Mouse (Mus musculus) hindlimb bud, embryonic 11.5 days (tissue): ENCODE results near the gene Hist2h2aa1.
"Not testable (repeated sequence)": the region's sequence is repeated elsewhere in the genome, so short reads cannot be mapped to it uniquely, and the experiment has no call there.

Experiments
- DNase-seq: peaks from one replicate; pipeline ENCODE4 v3.0.0-alpha.2; 2012; ENCODE audit warnings: low read depth, low spot score; ENCODE audit errors: extremely low spot score

The Hist2h2aa1 gene

DNA sequence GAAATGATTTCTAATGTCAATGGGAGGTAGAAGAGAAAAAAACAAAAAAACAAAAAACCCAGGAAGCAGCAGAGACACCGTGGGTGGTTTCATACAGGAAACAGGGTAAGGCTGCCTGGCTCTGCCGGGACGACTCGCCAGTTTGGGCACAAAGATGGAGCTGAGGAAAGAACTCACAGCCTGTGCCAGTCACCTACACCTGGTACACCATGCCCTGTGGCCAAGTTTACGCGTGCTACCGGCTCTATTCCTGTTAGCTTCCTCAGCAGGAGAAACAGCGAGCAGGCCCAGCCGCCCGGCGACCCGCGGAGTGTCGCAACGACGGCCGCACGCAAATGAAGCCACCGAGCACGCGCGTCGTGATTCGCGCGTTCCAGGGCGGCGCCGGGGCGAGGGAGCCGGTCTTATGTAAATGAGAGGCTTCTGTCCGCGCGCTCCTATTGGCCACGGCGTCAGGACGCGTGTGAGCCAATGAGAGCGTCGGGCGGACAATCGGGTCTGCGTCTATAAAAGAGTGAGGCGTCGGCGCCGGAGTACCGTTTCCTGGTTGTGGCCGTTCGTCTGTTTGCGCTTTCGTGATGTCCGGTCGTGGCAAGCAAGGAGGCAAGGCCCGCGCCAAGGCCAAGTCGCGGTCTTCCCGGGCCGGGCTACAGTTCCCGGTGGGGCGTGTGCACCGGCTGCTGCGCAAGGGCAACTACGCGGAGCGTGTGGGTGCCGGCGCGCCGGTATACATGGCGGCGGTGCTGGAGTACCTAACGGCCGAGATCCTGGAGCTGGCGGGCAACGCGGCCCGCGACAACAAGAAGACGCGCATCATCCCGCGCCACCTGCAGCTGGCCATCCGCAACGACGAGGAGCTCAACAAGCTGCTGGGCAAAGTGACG is at the start of gene Hist2h2aa1:
Gene Hist2h2aa1 (plus strand): TSS at position 495 of the 884 bp plus-strand sequence.
- not testable (repeated sequence) for DNase-seq

- DNase-seq = no peak
These were observed 49.5 kb upstream of the Hist2h2aa1 start for GRCm38 (mm10) chr3:96195616-96196313.

- DNase-seq = no peak
These were observed 48.7 kb upstream of the Hist2h2aa1 start for GRCm38 (mm10) chr3:96196437-96197128.

GRCm38 (mm10) chr3:96197129-96197749 is 48.1 kb upstream of the Hist2h2aa1 start:
- DNase-seq = peak; percentile 79

- DNase-seq = no peak
These were observed 47.1 kb upstream of the Hist2h2aa1 start for GRCm38 (mm10) chr3:96198181-96198580.

GRCm38 (mm10) chr3:96198601-96199251 is 46.6 kb upstream of the Hist2h2aa1 start:
- DNase-seq = not testable (repeated sequence)

GRCm38 (mm10) chr3:96199731-96200130 is 45.6 kb upstream of the Hist2h2aa1 start:
- DNase-seq = no peak

- DNase-seq = no peak
These were observed 37.5 kb upstream of the Hist2h2aa1 start for GRCm38 (mm10) chr3:96207819-96208218.

- DNase-seq = no peak
These were observed 36.1 kb upstream of the Hist2h2aa1 start for GRCm38 (mm10) chr3:96209242-96209641.

DNA sequence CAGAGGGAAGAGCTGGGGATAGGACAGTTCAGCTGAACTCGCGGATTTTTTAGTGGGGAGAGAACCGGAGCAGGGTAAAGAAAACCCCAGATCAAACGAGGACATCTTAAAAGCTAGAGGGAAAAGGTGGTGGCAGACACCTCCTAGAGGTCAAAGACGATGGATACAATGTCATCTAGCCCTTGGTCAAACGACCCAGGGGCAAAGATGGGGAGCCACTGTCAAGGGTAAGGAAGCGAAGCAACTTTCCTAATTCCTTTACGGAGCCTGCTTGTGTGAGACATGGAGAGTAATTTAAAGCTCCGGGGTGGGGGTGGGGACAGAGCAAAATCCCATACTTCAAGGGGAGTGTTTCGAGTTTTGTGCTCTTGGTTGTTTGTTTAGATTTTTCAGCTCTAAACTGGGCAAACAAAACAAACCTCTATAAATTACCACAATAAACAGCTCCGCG is 26.1 kb upstream of the Hist2h2aa1 start:
- DNase-seq = no peak

- peak; percentile 90 for DNase-seq
These were observed 25.6 kb upstream of the Hist2h2aa1 start, which contains the start of the genes Bola1 and Hist2h2ab for GRCm38 (mm10) chr3:96219661-96220130. Bola1 (minus strand) TSS chr3:96219709. Hist2h2ab (plus strand) TSS chr3:96219865.

GRCm38 (mm10) chr3:96220131-96220764 is 25.0 kb upstream of the Hist2h2aa1 start:
- not testable (repeated sequence) for DNase-seq

DNA sequence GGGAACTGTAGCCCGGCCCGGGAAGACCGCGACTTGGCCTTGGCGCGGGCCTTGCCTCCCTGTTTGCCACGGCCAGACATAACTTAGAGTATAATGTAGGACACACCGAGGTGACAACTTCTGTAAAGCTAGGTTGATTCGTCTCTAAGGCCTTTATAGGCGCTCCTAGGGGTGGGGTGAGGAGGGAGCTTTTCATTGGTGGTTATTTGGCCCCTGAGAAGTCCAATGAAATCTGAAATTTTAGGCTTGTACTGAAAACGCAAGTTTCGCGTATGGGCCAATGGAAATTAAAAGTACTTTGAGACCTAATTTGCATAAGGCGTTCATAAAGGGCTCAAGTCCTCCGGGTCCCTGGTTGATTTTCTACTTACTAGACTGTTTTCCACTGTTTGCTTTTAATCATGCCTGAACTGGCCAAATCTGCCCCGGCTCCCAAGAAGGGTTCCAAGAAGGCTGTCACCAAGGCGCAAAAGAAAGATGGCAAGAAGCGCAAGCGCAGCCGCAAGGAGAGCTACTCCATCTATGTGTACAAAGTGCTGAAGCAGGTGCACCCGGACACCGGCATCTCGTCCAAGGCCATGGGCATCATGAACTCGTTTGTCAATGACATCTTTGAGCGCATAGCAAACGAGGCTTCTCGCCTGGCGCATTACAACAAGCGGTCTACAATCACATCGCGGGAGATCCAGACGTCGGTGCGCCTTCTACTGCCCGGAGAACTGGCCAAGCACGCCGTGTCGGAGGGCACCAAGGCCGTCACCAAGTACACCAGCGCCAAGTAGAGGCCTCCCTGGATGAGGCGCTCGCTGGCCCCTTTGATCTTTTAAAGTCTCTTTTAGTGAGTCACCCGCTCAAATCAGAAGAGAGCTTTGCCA is 24.3 kb upstream of the Hist2h2aa1 start, which contains the start of the genes Hist2h2ac and Hist2h2be:
Gene Hist2h2ac (minus strand): TSS at position 116 of the 875 bp plus-strand sequence.
Gene Hist2h2be (plus strand): TSS at position 355 of the 875 bp plus-strand sequence.
- DNase-seq = peak; percentile 90

GRCm38 (mm10) chr3:96221640-96222038 is 23.7 kb upstream of the Hist2h2aa1 start:
- no peak for DNase-seq

GRCm38 (mm10) chr3:96222774-96223173 is 22.5 kb upstream of the Hist2h2aa1 start:
- DNase-seq = no peak

DNA sequence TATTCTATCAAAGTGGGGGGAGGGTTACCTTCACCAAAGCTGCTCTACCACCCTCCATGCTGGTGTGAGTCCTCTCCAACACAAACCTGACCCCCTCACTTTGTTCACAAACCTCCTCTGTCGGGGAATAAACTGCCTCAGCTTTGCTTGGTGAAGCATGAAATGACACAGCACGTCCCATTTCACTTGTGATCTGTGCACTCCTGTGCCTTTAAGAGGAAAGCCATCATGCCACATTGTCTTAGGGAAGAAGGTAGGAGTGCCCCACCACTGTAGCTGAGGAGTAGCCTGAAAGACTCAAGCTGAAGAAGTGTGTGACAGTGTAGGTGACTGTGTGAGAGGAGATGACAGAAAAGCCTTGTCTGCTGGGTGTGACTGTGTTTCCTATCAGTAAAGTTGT is 19.9 kb upstream of the Hist2h2aa1 start:
- no peak for DNase-seq

DNA sequence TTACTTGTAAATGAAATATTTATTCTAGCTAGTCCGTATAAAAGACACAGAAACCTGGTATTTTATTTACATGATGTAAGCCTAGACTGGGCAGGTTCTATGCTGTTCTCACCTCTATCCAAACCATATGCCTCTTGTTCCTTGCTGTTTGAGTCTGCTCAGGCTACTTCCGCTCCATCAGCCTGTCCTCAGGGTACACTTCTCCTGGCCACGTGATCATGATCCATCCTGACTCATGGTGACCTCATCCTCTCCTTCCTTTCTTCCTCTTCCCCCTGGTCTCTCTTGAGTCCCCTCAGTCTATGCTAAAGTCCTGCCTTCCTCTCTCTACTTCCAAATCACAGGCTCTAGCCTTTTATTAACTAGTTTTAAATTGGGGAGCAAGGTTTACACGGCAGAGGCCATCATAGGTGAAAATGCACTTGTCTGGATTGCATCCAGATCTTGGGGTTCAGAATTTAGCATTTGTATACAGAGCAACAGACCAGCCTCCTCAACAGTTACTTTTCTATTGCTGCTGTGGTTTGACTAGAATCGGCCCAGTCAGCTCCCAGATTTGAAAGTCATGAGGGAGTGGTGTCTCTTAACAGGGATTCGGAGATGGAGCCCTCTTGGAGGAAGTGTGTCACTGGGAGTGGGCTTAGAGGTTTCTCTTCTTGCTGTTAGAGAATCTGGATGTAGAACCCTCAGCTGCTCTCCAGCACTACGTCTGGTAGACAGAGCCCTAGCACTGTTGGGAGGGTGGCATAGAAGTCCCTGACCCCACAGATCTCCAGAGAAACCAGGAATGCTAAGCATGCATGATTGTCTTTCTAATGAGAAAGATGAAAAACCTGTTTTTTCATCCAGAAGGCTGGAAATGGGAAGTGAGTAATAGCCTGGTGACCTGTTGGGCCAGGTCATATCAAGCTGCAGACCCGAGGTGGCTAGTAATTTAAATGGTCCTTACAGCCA is 18.3 kb upstream of the Hist2h2aa1 start:
- DNase-seq = no peak
